In genomic region chr2:93170845-93171200, GRCm38 (mm10) we compare ENCODE assay signal across 15 mouse cellular contexts. TPM values are rescaled to one million over a fixed set of nuclear protein-coding genes. Genes with fewer than 3 reads are reported as not detected.
DNase-seq lines count a peak whose midpoint lies in the region; ATAC-seq and TF ChIP-seq lines count a peak whose summit lies in the region.
"Had no signal": no experiment of that assay in that cellular context is flagged by ENCODE, and none has a peak within 500 bp of the region (broad histone marks: within the 10 kb centered on the region; RNA-seq: fewer than 3 reads in every experiment).

No protein-coding gene starts in this region.

- H3K27ac ChIP-seq in midbrain, embryonic 10.5 days (replicated peaks) = peak overlapping the region; percentile 52
- no peak overlapping the region for H3K27ac ChIP-seq in midbrain, embryonic 11.5 days (ENCODE audit: low read depth, low read length)
- peak overlapping the region; percentile 44; the same call in 1 of the 2 replicates for H3K27ac ChIP-seq in hindbrain, embryonic 12.5 days
- H3K27ac ChIP-seq in midbrain, postnatal 0 days (ENCODE audit: low read depth, low read length) = no peak overlapping the region
- H3K27ac ChIP-seq: limb, embryonic 15.5 days; lung, embryonic 15.5 days had no signal

- no peaks in the 10 kb centered on the region for H3K9me3 ChIP-seq in midbrain, embryonic 10.5 days (replicated peaks)
- H3K9me3 ChIP-seq in midbrain, embryonic 11.5 days (ENCODE audit: control insufficient read depth, low read length) = no peaks in the 10 kb centered on the region
- H3K9me3 ChIP-seq in hindbrain, embryonic 12.5 days (replicated peaks) = no peaks in the 10 kb centered on the region
- H3K9me3 ChIP-seq in midbrain, postnatal 0 days (ENCODE audit: low read length) = no peaks in the 10 kb centered on the region
- H3K9me3 ChIP-seq: limb, embryonic 15.5 days; lung, embryonic 15.5 days had no signal

- H3K36me3 ChIP-seq in midbrain, embryonic 10.5 days = no peaks in the 10 kb centered on the region
- H3K36me3 ChIP-seq in midbrain, embryonic 11.5 days (ENCODE audit: control insufficient read depth, insufficient read depth, low read length) = no peaks in the 10 kb centered on the region
- H3K36me3 ChIP-seq in hindbrain, embryonic 12.5 days = no peaks in the 10 kb centered on the region
- no peaks in the 10 kb centered on the region for H3K36me3 ChIP-seq in midbrain, postnatal 0 days (ENCODE audit: insufficient read depth, low read length)
- H3K36me3 ChIP-seq: limb, embryonic 15.5 days; lung, embryonic 15.5 days had no signal

- H3K4me1 ChIP-seq in midbrain, embryonic 10.5 days = peaks cover 62% of the 10 kb centered on the region
- H3K4me1 ChIP-seq in midbrain, embryonic 11.5 days (ENCODE audit: control insufficient read depth, insufficient read depth, low read length) = peaks cover 29% of the 10 kb centered on the region
- H3K4me1 ChIP-seq in hindbrain, embryonic 12.5 days = peaks cover 53% of the 10 kb centered on the region
- peaks cover 4% of the 10 kb centered on the region; the same call in 1 of the 2 replicates for H3K4me1 ChIP-seq in midbrain, postnatal 0 days (ENCODE audit: insufficient read depth, low read length)

- 94% methylated on average over 5 of the region's 5 CpGs for WGBS in midbrain, embryonic 10.5 days
- WGBS in midbrain, embryonic 11.5 days = 94% methylated on average over 5 of the region's 5 CpGs
- WGBS in hindbrain, embryonic 12.5 days = 68% methylated on average over 5 of the region's 5 CpGs
- 62% methylated on average over 5 of the region's 5 CpGs for WGBS in midbrain, postnatal 0 days

- no peak overlapping the region for H3K4me3 ChIP-seq in midbrain, embryonic 10.5 days
- no peak overlapping the region for H3K4me3 ChIP-seq in midbrain, embryonic 11.5 days (ENCODE audit: low read depth, low read length)
- no peak overlapping the region for H3K4me3 ChIP-seq in hindbrain, embryonic 12.5 days
- H3K4me3 ChIP-seq in midbrain, postnatal 0 days (ENCODE audit: low read depth, low read length) = no peak overlapping the region
- H3K4me3 ChIP-seq: erythroblast, embryonic 14.5 days; limb, embryonic 15.5 days; lung, embryonic 15.5 days had no signal

- no peak overlapping the region for H3K9ac ChIP-seq in midbrain, embryonic 11.5 days (ENCODE audit: low read length)
- H3K9ac ChIP-seq in hindbrain, embryonic 12.5 days = no peak overlapping the region
- H3K9ac ChIP-seq in midbrain, postnatal 0 days (replicated peaks; ENCODE audit: low read length, poor library complexity, severe bottlenecking) = no peak overlapping the region
- H3K9ac ChIP-seq: limb, embryonic 15.5 days; lung, embryonic 15.5 days had no signal

- peak; percentile 48 for DNase-seq in cerebellum, adult 9-11 months
- no peak for DNase-seq in midbrain, embryonic 10.5 days (ENCODE audit: low spot score)
- DNase-seq in midbrain, embryonic 11.5 days (ENCODE audit: low spot score, missing footprints) = no peak
- peak; percentile 60 for DNase-seq in midbrain, postnatal 0 days (ENCODE audit: low spot score)
- no peak for DNase-seq in thymus, adult 18-20 months
- DNase-seq in natural killer cell, adult 2 months (ENCODE audit: low spot score in 2 of 2) = no peak
- DNase-seq: gastrocnemius, postnatal 10 days; kidney, postnatal 25 days; layer of hippocampus, postnatal 36 days had no signal

- no peak for ATAC-seq in cerebellum, adult (ENCODE audit: insufficient number of reproducible peaks, low FRiP score, low TSS enrichment)
- no peak for ATAC-seq in midbrain, embryonic 11.5 days (ENCODE audit: low FRiP score)
- ATAC-seq in hindbrain, embryonic 12.5 days (ENCODE audit: low FRiP score) = peak; percentile 21; the same call in 1 of the 2 replicates
- no peak for ATAC-seq in midbrain, postnatal 0 days (ENCODE audit: low FRiP score)

- H3K27me3 ChIP-seq in midbrain, embryonic 10.5 days (ENCODE audit: low read depth, poor library complexity, severe bottlenecking) = peaks cover 21% of the 10 kb centered on the region
- H3K27me3 ChIP-seq in midbrain, embryonic 11.5 days (ENCODE audit: control insufficient read depth, insufficient read depth, low read length) = no peaks in the 10 kb centered on the region
- no peaks in the 10 kb centered on the region for H3K27me3 ChIP-seq in hindbrain, embryonic 12.5 days
- no peaks in the 10 kb centered on the region for H3K27me3 ChIP-seq in midbrain, postnatal 0 days (ENCODE audit: insufficient read depth, low read length)
- H3K27me3 ChIP-seq: lung, embryonic 15.5 days had no signal

- no peak for TF ChIP-seq CTCF in midbrain, postnatal 0 days (IDR thresholded peaks at IDR 0.05)

- H3K4me2 ChIP-seq in midbrain, embryonic 11.5 days = no peak overlapping the region
- no peak overlapping the region for H3K4me2 ChIP-seq in hindbrain, embryonic 12.5 days (replicated peaks)
- no peak overlapping the region for H3K4me2 ChIP-seq in midbrain, postnatal 0 days (ENCODE audit: low read depth, low read length, poor library complexity, severe bottlenecking)
- H3K4me2 ChIP-seq: heart, embryonic 11.5 days; limb, embryonic 15.5 days; lung, embryonic 15.5 days had no signal

RNA-seq across cellular contexts. Expression of gene Trp53i11, which starts 16.5 kb away (rescaled TPM):
- 171 and 214 TPM in 2 replicates for polyA plus RNA-seq in midbrain, embryonic 10.5 days (2016; fragmentation: Nextera tagmentation; extraction: Ambion mirVana)
- 179 and 191 TPM in 2 replicates for polyA plus RNA-seq in midbrain, embryonic 11.5 days (2014; fragmentation: Nextera tagmentation; extraction: Ambion mirVana)
- polyA plus RNA-seq in hindbrain, embryonic 12.5 days (2016; fragmentation: Nextera tagmentation; extraction: Ambion mirVana) = 142 and 180 TPM in 2 replicates
- 111 and 124 TPM in 2 replicates for total RNA-seq in midbrain, postnatal 0 days (2014; rRNA removed)
- 74.7 and 76.0 TPM in 2 replicates for polyA plus RNA-seq in midbrain, postnatal 0 days (2015; fragmentation: Nextera tagmentation; extraction: Ambion mirVana)

Comparison
In these comparisons a context has a peak if more than half of its experiments do, and no peak if none do; other contexts are left out.
1. DNase-seq: peak in cerebellum, adult 9-11 months (single experiment) and midbrain, postnatal 0 days (single experiment); none in midbrain, embryonic 10.5 days (single experiment), midbrain, embryonic 11.5 days (single experiment), thymus, adult 18-20 months (0 of 2) and natural killer cell, adult 2 months (0 of 2).
2. H3K27ac ChIP-seq: peak in midbrain, embryonic 10.5 days (single experiment) and hindbrain, embryonic 12.5 days (single experiment); none in midbrain, embryonic 11.5 days (single experiment) and midbrain, postnatal 0 days (single experiment).